Mouse (Mus musculus): Measurements from ENCODE around the gene Abcg5. TPM values are rescaled to one million over a fixed set of nuclear protein-coding genes. Genes with fewer than 3 reads are reported as not detected.

Abcg5 gene
- polyA plus RNA-seq, 1 experiment, result 0.37 TPM

- H3K4me3 ChIP-seq (replicated peaks), result no peak overlapping the region
- H3K9me3 ChIP-seq, result no peaks in the 10 kb centered on the region
- H3K27me3 ChIP-seq (replicated peaks), result no peaks in the 10 kb centered on the region
- H3K4me1 ChIP-seq, result peaks cover 16% of the 10 kb centered on the region
- TF ChIP-seq GATA1 (IDR thresholded peaks at IDR 0.05; ENCODE audit: borderline replicate concordance, low read length) (no peak), FLI1 (IDR thresholded peaks at IDR 0.05; ENCODE audit: low read length) (no peak)
- H3K36me3 ChIP-seq (replicated peaks; ENCODE audit: low read length), result peaks cover 66% of the 10 kb centered on the region
These were observed 33.6 kb upstream of the Abcg5 start for GRCm38 (mm10) chr17:84716252-84716872.

GRCm38 (mm10) chr17:84714930-84715329 lies 32.1 kb upstream of the Abcg5 start:
- H3K36me3 ChIP-seq (replicated peaks; ENCODE audit: low read length), result peaks cover 67% of the 10 kb centered on the region
- H3K9me3 ChIP-seq, result no peaks in the 10 kb centered on the region
- H3K4me3 ChIP-seq (replicated peaks), result no peak overlapping the region
- TF ChIP-seq GATA1 (IDR thresholded peaks at IDR 0.05; ENCODE audit: borderline replicate concordance, low read length) (no peak), FLI1 (IDR thresholded peaks at IDR 0.05; ENCODE audit: low read length) (no peak)
- peaks cover 16% of the 10 kb centered on the region for H3K4me1 ChIP-seq
- no peaks in the 10 kb centered on the region for H3K27me3 ChIP-seq (replicated peaks)

- Histone ChIP-seq H3K4me3 (replicated peaks) (no peak overlapping the region), H3K4me1 (peaks cover 6% of the 10 kb centered on the region), H3K36me3 (replicated peaks; ENCODE audit: low read length) (peaks cover 80% of the 10 kb centered on the region), H3K9me3 (no peaks in the 10 kb centered on the region), H3K27me3 (replicated peaks) (no peaks in the 10 kb centered on the region)
- no peak for TF ChIP-seq FLI1 (IDR thresholded peaks at IDR 0.05; ENCODE audit: low read length)
- no peak for TF ChIP-seq GATA1 (IDR thresholded peaks at IDR 0.05; ENCODE audit: borderline replicate concordance, low read length)
These were observed 30.9 kb upstream of the Abcg5 start for GRCm38 (mm10) chr17:84713563-84714164.

GRCm38 (mm10) chr17:84709403-84709851 lies 26.6 kb upstream of the Abcg5 start:
- Histone ChIP-seq H3K4me3 (replicated peaks) (no peak overlapping the region), H3K36me3 (replicated peaks; ENCODE audit: low read length) (peaks cover 86% of the 10 kb centered on the region), H3K27me3 (replicated peaks) (no peaks in the 10 kb centered on the region), H3K4me1 (no peaks in the 10 kb centered on the region), H3K9me3 (no peaks in the 10 kb centered on the region)
- no peak for TF ChIP-seq GATA1 (IDR thresholded peaks at IDR 0.05; ENCODE audit: borderline replicate concordance, low read length)
- TF ChIP-seq FLI1 (IDR thresholded peaks at IDR 0.05; ENCODE audit: low read length), result no peak

- H3K9me3 ChIP-seq, result no peaks in the 10 kb centered on the region
- H3K4me1 ChIP-seq, result no peaks in the 10 kb centered on the region
- peaks cover 88% of the 10 kb centered on the region for H3K36me3 ChIP-seq (replicated peaks; ENCODE audit: low read length)
- no peaks in the 10 kb centered on the region for H3K27me3 ChIP-seq (replicated peaks)
- H3K4me3 ChIP-seq (replicated peaks), result no peak overlapping the region
- no peak for TF ChIP-seq FLI1 (IDR thresholded peaks at IDR 0.05; ENCODE audit: low read length)
- TF ChIP-seq GATA1 (IDR thresholded peaks at IDR 0.05; ENCODE audit: borderline replicate concordance, low read length), result no peak
These were observed 26.0 kb upstream of the Abcg5 start for GRCm38 (mm10) chr17:84708818-84709217.

- Histone ChIP-seq H3K36me3 (replicated peaks; ENCODE audit: low read length) (peaks cover 83% of the 10 kb centered on the region), H3K9me3 (no peaks in the 10 kb centered on the region), H3K27me3 (replicated peaks) (no peaks in the 10 kb centered on the region), H3K4me3 (replicated peaks) (no peak overlapping the region), H3K4me1 (no peaks in the 10 kb centered on the region)
- TF ChIP-seq FLI1 (IDR thresholded peaks at IDR 0.05; ENCODE audit: low read length) (no peak), GATA1 (IDR thresholded peaks at IDR 0.05; ENCODE audit: borderline replicate concordance, low read length) (no peak)
These were observed 24.6 kb upstream of the Abcg5 start for GRCm38 (mm10) chr17:84707407-84707806.

- no peak overlapping the region for H3K4me3 ChIP-seq (replicated peaks)
- H3K4me1 ChIP-seq, result no peaks in the 10 kb centered on the region
- H3K36me3 ChIP-seq (replicated peaks; ENCODE audit: low read length), result peaks cover 11% of the 10 kb centered on the region
- no peak for TF ChIP-seq GATA1 (IDR thresholded peaks at IDR 0.05; ENCODE audit: borderline replicate concordance, low read length)
- TF ChIP-seq FLI1 (IDR thresholded peaks at IDR 0.05; ENCODE audit: low read length), result no peak
- peaks cover 41% of the 10 kb centered on the region for H3K27me3 ChIP-seq (replicated peaks)
- no peaks in the 10 kb centered on the region for H3K9me3 ChIP-seq
These were observed 15.9 kb upstream of the Abcg5 start for GRCm38 (mm10) chr17:84698727-84699126.

GRCm38 (mm10) chr17:84696537-84696936 lies 13.7 kb upstream of the Abcg5 start:
- Histone ChIP-seq H3K4me3 (replicated peaks) (no peak overlapping the region), H3K4me1 (peaks cover 3% of the 10 kb centered on the region; the same call in 1 of the 2 replicates), H3K36me3 (replicated peaks; ENCODE audit: low read length) (no peaks in the 10 kb centered on the region), H3K9me3 (no peaks in the 10 kb centered on the region), H3K27me3 (replicated peaks) (peaks cover 54% of the 10 kb centered on the region)
- TF ChIP-seq FLI1 (IDR thresholded peaks at IDR 0.05; ENCODE audit: low read length), result no peak

GRCm38 (mm10) chr17:84693741-84694140 lies 10.9 kb upstream of the Abcg5 start:
- no peaks in the 10 kb centered on the region for H3K36me3 ChIP-seq (replicated peaks; ENCODE audit: low read length)
- H3K4me3 ChIP-seq (replicated peaks), result no peak overlapping the region
- no peak for TF ChIP-seq GATA1 (IDR thresholded peaks at IDR 0.05; ENCODE audit: borderline replicate concordance, low read length)
- TF ChIP-seq FLI1 (IDR thresholded peaks at IDR 0.05; ENCODE audit: low read length), result no peak
- peaks cover 63% of the 10 kb centered on the region for H3K27me3 ChIP-seq (replicated peaks)
- H3K4me1 ChIP-seq, result peaks cover 4% of the 10 kb centered on the region; the same call in 1 of the 2 replicates
- no peaks in the 10 kb centered on the region for H3K9me3 ChIP-seq

GRCm38 (mm10) chr17:84690111-84690510 lies 7.3 kb upstream of the Abcg5 start:
- Histone ChIP-seq H3K27me3 (replicated peaks) (peaks cover 37% of the 10 kb centered on the region), H3K36me3 (replicated peaks; ENCODE audit: low read length) (no peaks in the 10 kb centered on the region), H3K9me3 (no peaks in the 10 kb centered on the region), H3K4me1 (peaks cover 4% of the 10 kb centered on the region; the same call in 1 of the 2 replicates), H3K4me3 (replicated peaks) (no peak overlapping the region)
- TF ChIP-seq FLI1 (IDR thresholded peaks at IDR 0.05; ENCODE audit: low read length) (no peak), GATA1 (IDR thresholded peaks at IDR 0.05; ENCODE audit: borderline replicate concordance, low read length) (no peak)
